Mouse (Mus musculus) heart, embryonic 14.5 days (tissue): ENCODE results near the gene Clhc1. TPM values are rescaled to one million over a fixed set of nuclear protein-coding genes. Genes with fewer than 3 reads are reported as not detected.

Experiments used
- ATAC-seq: fragments of 200-750 bp; cut with Nextera tagmentation; 2 replicates; pipeline ENCODE4 v1.8.0; 2017; ENCODE audit warnings: low read depth, moderate TSS enrichment; ENCODE audit not compliant: insufficient number of reproducible peaks, insufficient read depth, low FRiP score
- H3K27ac ChIP-seq, 2 experiments: fragments of 200-500 bp in 1 of 2; fragments of 300-500 bp in 1 of 2; sonication (generic) in 1 of 2; replicated peaks in 1 of 2; 2 replicates each; pipeline ENCODE4 v1.5.1; 2012 to 2014; ENCODE audit warnings: low read depth in 2 of 2, low read length in 2 of 2, control low read depth in 1 of 2, mild to moderate bottlenecking in 1 of 2, mixed read lengths in 1 of 2; ENCODE audit not compliant: control insufficient read depth in 1 of 2, insufficient read depth in 1 of 2
- H3K27me3 ChIP-seq: fragments of 300-500 bp; sonication (generic); 2 replicates; pipeline ENCODE4 v1.6.1; 2014; ENCODE audit warnings: mild to moderate bottlenecking, low read length, control low read depth; ENCODE audit not compliant: control insufficient read depth, insufficient read depth
- H3K36me3 ChIP-seq: fragments of 300-500 bp; sonication (generic); 2 replicates; pipeline ENCODE4 v1.6.1; 2014; ENCODE audit warnings: mild to moderate bottlenecking, control low read depth, low read length, mixed read lengths; ENCODE audit not compliant: control insufficient read depth, insufficient read depth
- H3K4me1 ChIP-seq, 2 experiments: fragments of 200-500 bp in 1 of 2; fragments of 300-500 bp in 1 of 2; sonication (generic) in 1 of 2; 2 replicates each; pipeline ENCODE4 v1.6.1; 2012 to 2014; ENCODE audit warnings: low read length in 2 of 2, control low read depth in 1 of 2, mixed read lengths in 1 of 2; ENCODE audit not compliant: control insufficient read depth in 2 of 2, insufficient read depth in 2 of 2
- H3K4me2 ChIP-seq: fragments of 300-500 bp; sonication (generic); 2 replicates; pipeline ENCODE4 v1.6.1; 2014; ENCODE audit warnings: mild to moderate bottlenecking, low read length
- H3K4me3 ChIP-seq, 2 experiments: fragments of 200-500 bp in 1 of 2; fragments of 300-500 bp in 1 of 2; sonication (generic) in 1 of 2; 2 replicates each; pipeline ENCODE4 v1.5.1; 2012 to 2014; ENCODE audit warnings: low read length in 2 of 2, mild to moderate bottlenecking in 2 of 2, control low read depth in 1 of 2, low read depth in 1 of 2, moderate library complexity in 1 of 2; ENCODE audit not compliant: control insufficient read depth in 1 of 2, insufficient read depth in 1 of 2
- H3K9ac ChIP-seq: fragments of 300-500 bp; sonication (generic); 2 replicates; pipeline ENCODE4 v1.6.1; 2014; ENCODE audit warnings: mild to moderate bottlenecking, low read length
- H3K9me3 ChIP-seq: fragments of 300-500 bp; sonication (generic); 2 replicates; pipeline ENCODE4 v1.6.1; 2016; ENCODE audit warnings: low read length, control low read depth; ENCODE audit not compliant: control insufficient read depth
- WGBS: fragments of 180-500 bp; shearing (Covaris S2); extraction: QIAGEN DNeasy Blood & Tissue Kit; methylation state at CpG from one replicate; pipeline ENCODE4 v1.1.7; 2014; 5-methylcytosine and 5-hydroxymethylcytosine counted together
- polyA plus RNA-seq: library from polyadenylated mRNA; unstranded; fragments of >200 nt; fragmentation: Nextera tagmentation; extraction: Ambion mirVana; gene quantifications from 2 replicates; pipeline ENCODE4 v1.2.1, GENCODE M21; 2014

The Clhc1 gene
- polyA plus RNA-seq, 1 experiment from 2014 or later, result 0.20 TPM

DNA sequence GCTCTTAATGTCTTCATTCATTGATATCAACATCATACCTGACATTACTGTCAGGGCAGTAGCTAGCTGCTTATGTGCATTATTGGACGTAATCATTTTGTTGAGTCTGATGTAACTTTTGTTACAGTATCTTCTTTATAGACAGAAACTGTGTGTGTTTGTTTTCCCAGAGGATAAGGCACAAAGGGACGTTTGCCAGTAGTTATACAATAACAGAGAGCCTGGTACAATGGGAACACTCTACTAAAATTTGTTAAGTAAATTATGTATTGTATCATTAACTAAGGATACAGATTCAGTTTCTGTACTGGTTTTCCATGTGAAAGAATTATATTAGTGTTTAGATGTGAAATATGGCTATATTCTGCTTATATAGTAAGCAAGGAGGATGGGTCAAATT lies 24.9 kb downstream of the Clhc1 start:
- WGBS, result 67% methylated on average over 2 of the region's 2 CpGs
- no peak for ATAC-seq
- Histone ChIP-seq H3K27ac (no peak overlapping the region), H3K9ac (no peak overlapping the region), H3K27me3 (no peaks in the 10 kb centered on the region), H3K4me2 (no peak overlapping the region), H3K4me3 (no peak overlapping the region), H3K36me3 (no peaks in the 10 kb centered on the region), H3K4me1 (no peaks in the 10 kb centered on the region), H3K9me3 (no peaks in the 10 kb centered on the region)

DNA sequence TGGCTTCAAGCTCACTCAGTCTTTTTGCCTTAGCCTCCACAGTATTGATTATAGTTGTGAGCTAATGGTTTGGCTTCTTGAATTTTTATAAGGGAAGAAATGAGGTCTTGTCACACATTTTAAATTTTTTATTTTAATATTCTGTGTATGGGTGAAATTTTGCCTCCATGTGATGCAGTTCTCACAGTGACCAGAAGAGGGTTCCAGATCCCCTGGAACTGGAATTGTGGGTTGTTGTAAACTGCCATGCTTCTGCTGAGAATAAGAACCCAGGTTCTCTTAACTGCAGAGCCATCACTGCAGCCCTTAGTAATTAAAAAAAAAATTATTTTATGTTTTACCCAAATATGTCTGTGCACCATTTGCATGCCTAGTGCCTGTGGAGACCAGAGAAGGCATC lies 31.9 kb downstream of the Clhc1 start:
- H3K36me3 ChIP-seq, result no peaks in the 10 kb centered on the region
- H3K9ac ChIP-seq, result no peak overlapping the region
- no peaks in the 10 kb centered on the region for H3K4me1 ChIP-seq

DNA sequence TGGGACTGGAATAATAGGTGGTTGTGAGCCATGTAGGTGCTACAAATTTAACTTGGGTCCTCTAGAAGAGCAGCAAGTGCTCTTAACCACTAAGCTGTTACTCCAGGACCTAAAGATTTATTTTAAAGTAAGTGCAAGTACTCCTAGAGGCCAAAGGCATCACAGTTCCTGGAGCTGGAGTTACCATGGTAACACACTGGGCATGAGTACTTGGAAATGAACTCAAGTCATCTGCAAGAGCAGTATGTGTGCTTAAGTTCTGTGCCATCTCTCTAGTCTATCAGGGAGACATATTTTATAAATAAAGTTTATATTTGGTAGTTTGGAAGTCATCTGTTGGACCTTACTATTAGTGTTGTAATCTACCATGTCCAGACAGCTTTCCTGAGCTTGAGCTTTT lies 47.5 kb downstream of the Clhc1 start:
- Histone ChIP-seq H3K9me3 (no peaks in the 10 kb centered on the region), H3K9ac (no peak overlapping the region), H3K4me3 (no peak overlapping the region), H3K36me3 (no peaks in the 10 kb centered on the region), H3K27ac (no peak overlapping the region), H3K27me3 (no peaks in the 10 kb centered on the region), H3K4me2 (no peak overlapping the region), H3K4me1 (no peaks in the 10 kb centered on the region)
- no peak for ATAC-seq

More for the DNA sequence above, 31.9 kb downstream of the Clhc1 start:
- no peak for ATAC-seq
- Histone ChIP-seq H3K4me3 (no peak overlapping the region), H3K27ac (no peak overlapping the region), H3K9me3 (peaks cover 6% of the 10 kb centered on the region), H3K27me3 (no peaks in the 10 kb centered on the region), H3K4me2 (no peak overlapping the region)

DNA sequence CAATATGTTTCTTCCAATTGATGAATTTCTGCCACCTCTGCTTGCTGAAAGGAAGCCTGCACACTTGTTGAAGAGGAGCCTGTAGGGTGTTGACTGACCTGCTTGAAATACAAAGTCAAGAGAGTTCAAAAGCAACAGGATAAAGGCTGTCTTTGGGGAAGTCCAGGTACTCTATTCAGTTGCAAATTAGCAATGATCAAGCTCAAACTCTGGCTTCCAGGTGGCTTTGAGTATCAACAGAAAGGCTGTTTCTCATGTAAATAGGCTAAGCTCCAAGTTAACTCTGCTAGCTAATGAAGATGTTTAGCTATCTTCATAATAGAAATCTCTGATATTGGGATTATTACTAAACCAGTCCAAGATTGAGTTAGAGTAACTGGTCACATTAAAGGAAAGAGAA lies 49.4 kb downstream of the Clhc1 start:
- Histone ChIP-seq H3K36me3 (no peaks in the 10 kb centered on the region), H3K4me3 (no peak overlapping the region), H3K27ac (no peak overlapping the region), H3K27me3 (no peaks in the 10 kb centered on the region), H3K9me3 (no peaks in the 10 kb centered on the region), H3K9ac (no peak overlapping the region), H3K4me2 (no peak overlapping the region), H3K4me1 (no peaks in the 10 kb centered on the region)
- ATAC-seq, result no peak

DNA sequence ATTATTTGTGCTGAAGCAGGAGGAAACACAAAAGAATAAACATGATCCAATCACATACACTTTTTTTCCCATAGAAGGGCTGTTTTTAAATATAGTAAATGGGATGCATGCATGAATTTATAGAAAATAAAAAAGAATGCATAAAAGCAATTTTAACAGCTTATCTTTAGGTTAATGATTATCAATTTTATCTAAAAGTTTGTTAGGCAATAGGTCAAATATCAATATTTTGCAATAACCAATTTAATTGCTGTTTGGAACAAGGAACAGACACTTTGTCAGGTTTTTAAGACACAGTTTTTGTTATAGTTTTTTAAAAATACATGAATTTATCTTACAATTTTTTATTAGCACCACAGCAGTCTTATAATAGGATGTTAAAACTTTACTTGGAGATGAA lies 51.2 kb downstream of the Clhc1 start:
- ATAC-seq, result no peak
- Histone ChIP-seq H3K9ac (no peak overlapping the region), H3K27me3 (no peaks in the 10 kb centered on the region), H3K27ac (no peak overlapping the region), H3K9me3 (no peaks in the 10 kb centered on the region), H3K4me3 (no peak overlapping the region), H3K4me1 (no peaks in the 10 kb centered on the region), H3K4me2 (no peak overlapping the region), H3K36me3 (no peaks in the 10 kb centered on the region)

DNA sequence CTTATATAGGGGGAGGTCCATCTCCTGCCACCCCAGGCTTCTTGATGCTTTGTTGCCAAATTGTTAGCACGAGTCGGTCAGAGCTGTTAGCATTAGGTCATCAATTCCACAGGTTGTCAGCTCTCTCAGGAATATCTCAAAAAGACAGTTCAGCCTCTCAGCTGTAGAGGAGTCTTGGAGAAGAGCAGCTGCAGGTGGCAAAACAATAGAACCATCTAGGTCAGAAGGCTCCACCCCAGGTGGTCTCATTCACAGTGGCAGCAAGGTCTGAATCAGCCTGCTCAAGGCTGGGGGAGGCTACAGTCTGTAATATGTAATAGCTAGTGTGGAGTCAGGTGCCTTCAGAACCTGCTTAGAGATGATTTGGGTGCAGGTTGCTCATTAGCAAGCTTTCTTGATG lies 55.8 kb downstream of the Clhc1 start:
- H3K27me3 ChIP-seq, result no peaks in the 10 kb centered on the region
- H3K9ac ChIP-seq, result no peak overlapping the region
- no peak for ATAC-seq
- H3K27ac ChIP-seq, result no peak overlapping the region
- H3K9me3 ChIP-seq, result no peaks in the 10 kb centered on the region
- no peaks in the 10 kb centered on the region for H3K36me3 ChIP-seq
- WGBS, result 64% methylated on average over 2 of the region's 2 CpGs
- no peak overlapping the region for H3K4me3 ChIP-seq
- no peaks in the 10 kb centered on the region; a peak in 1 of 4 replicates for H3K4me1 ChIP-seq
- H3K4me2 ChIP-seq, result no peak overlapping the region

DNA sequence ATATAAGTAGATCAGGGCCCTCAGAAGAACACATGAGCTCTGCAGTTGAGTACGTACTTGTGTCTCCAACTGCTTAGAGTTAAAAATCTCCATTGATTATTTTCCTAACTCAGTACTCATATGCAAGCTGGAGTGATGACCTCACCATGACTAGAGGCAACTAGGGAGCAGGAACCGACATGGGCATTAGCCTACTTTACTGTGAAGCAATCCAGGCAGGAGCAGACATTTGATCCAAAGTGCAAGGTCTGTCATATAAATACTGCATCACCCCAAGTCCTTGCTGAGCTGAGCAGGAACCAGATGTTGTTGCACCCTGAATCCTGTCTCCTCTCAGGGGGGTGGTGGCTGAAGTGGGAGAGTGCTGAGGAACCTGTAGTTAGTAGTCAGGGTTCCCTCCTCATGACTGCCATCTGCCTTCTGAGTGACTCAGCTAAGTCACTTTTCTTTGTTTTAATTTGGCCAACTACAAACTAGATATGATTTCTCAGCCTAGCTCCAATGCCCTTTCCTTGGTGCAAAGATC lies 59.8 kb downstream of the Clhc1 start:
- Histone ChIP-seq H3K9me3 (no peaks in the 10 kb centered on the region), H3K27me3 (no peaks in the 10 kb centered on the region), H3K4me1 (peaks cover 0 to 13% of the 10 kb centered on the region in 2 experiments), H3K36me3 (no peaks in the 10 kb centered on the region), H3K9ac (no peak overlapping the region), H3K4me2 (no peak overlapping the region), H3K27ac (no peak overlapping the region), H3K4me3 (no peak overlapping the region)
- no peak for ATAC-seq
- WGBS, result 72% methylated on average over 2 of the region's 2 CpGs

DNA sequence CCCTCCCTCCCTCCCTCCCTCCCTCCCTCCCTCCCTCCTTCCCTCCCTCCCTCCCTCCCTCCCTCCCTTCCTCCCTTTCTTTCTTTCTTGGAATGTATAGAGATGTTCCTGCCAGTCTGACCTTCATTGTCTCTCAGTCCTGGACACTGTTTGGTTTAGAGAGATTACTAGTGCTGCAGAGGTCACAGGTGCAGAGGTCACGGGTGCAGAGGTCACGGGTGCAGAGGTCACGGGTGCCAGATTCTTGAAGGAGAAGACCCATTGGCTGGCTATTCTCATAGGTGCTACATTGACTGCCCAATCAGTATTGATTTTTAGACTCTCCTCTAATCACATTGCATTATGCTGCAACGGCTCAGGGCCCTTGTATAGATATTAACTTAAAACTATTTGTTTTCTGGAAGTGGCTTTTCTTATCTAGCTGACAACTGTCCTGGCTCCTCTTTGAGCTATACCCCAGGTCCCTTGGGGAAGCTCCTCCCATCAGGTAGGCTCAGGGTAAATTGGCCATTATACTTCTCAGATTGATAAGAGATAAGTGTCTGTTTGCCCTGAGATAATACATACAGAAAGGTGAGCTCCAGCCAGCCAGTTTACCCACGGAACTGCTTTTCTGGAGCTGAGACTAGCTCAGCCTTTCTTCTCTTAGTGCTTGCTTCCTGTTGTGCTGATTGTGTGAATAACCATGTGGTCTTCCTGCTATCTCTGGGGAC lies 62.2 kb downstream of the Clhc1 start:
- Histone ChIP-seq H3K9me3 (no peaks in the 10 kb centered on the region), H3K4me2 (no peak overlapping the region), H3K4me1 (peaks cover 0 to 13% of the 10 kb centered on the region in 2 experiments), H3K36me3 (no peaks in the 10 kb centered on the region), H3K27ac (no peak overlapping the region), H3K27me3 (no peaks in the 10 kb centered on the region), H3K9ac (no peak overlapping the region), H3K4me3 (no peak overlapping the region)
- WGBS, result 66% methylated on average over 5 of the region's 5 CpGs
- ATAC-seq, result no peak
